Mouse (Mus musculus) MN1 (cell line): ENCODE measurements at regions not wholly inside any gene's neighbourhood (a gene's known extent, or its start where the extent isn't known, plus 50 kb on each side); places are given as distances from the start of the nearest gene placed in this dataset.
A peak's percentile ranks its signal among the peaks of the same experiment; 100 is the strongest.

Experiments used
- DNase-seq: peaks from one replicate; pipeline ENCODE4 v3.0.0-alpha.2; 2016; ENCODE audit warnings: low spot score

GRCm38 (mm10) chr16:5829071-5829470 is 56.1 kb upstream of the Rbfox1 start:
- no peak for DNase-seq

- DNase-seq, result no peak
Measured at GRCm38 (mm10) chr16:5823316-5823715, 61.8 kb upstream of the Rbfox1 start.

GRCm38 (mm10) chr16:5817166-5817565 is 68.0 kb upstream of the Rbfox1 start:
- no peak for DNase-seq

GRCm38 (mm10) chr16:5812245-5812820 is 72.8 kb upstream of the Rbfox1 start:
- no peak for DNase-seq

- DNase-seq, result no peak
Measured at GRCm38 (mm10) chr16:5811654-5811992, 73.5 kb upstream of the Rbfox1 start.

- DNase-seq, result no peak
Measured at GRCm38 (mm10) chr16:5810986-5811653, 74.0 kb upstream of the Rbfox1 start.

- peak; percentile 70 for DNase-seq
Measured at GRCm38 (mm10) chr16:5798188-5798587, 87.0 kb upstream of the Rbfox1 start.

GRCm38 (mm10) chr16:5792216-5792615 is 92.9 kb upstream of the Rbfox1 start:
- DNase-seq, result no peak

- peak; percentile 77 for DNase-seq
Measured at GRCm38 (mm10) chr16:5790161-5790560, 95.0 kb upstream of the Rbfox1 start.

GRCm38 (mm10) chr16:5787206-5787605 is 97.9 kb upstream of the Rbfox1 start:
- DNase-seq, result no peak

- DNase-seq, result no peak
Measured at GRCm38 (mm10) chr16:5766771-5767421, 118.3 kb upstream of the Rbfox1 start.

- DNase-seq, result no peak
Measured at GRCm38 (mm10) chr16:5765143-5765542, 120.0 kb upstream of the Rbfox1 start.

GRCm38 (mm10) chr16:5760821-5761220 is 124.3 kb upstream of the Rbfox1 start:
- DNase-seq, result no peak

GRCm38 (mm10) chr16:5759021-5759420 is 126.1 kb upstream of the Rbfox1 start:
- DNase-seq, result no peak

- DNase-seq, result peak; percentile 12
Measured at GRCm38 (mm10) chr16:5742716-5743507, 142.2 kb upstream of the Rbfox1 start.

GRCm38 (mm10) chr16:5740776-5741175 is 144.4 kb upstream of the Rbfox1 start:
- no peak for DNase-seq

GRCm38 (mm10) chr16:5733608-5734007 is 151.5 kb upstream of the Rbfox1 start:
- peak; percentile 22 for DNase-seq

GRCm38 (mm10) chr16:5722506-5722905 is 162.6 kb upstream of the Rbfox1 start:
- peak; percentile 24 for DNase-seq

- no peak for DNase-seq
Measured at GRCm38 (mm10) chr16:5713476-5713875, 171.7 kb upstream of the Rbfox1 start.

- DNase-seq, result no peak
Measured at GRCm38 (mm10) chr16:5709831-5710230, 175.3 kb upstream of the Rbfox1 start.

GRCm38 (mm10) chr16:5700731-5701255 is 184.4 kb upstream of the Rbfox1 start:
- no peak for DNase-seq

GRCm38 (mm10) chr16:5688322-5688721 is 196.8 kb upstream of the Rbfox1 start:
- DNase-seq, result no peak
